Mouse (Mus musculus) left cerebral cortex, postnatal 25 days (tissue): ENCODE results near the gene Gm5737. TPM values are rescaled to one million over a fixed set of nuclear protein-coding genes. Genes with fewer than 3 reads are reported as not detected.

Experiments
- DNase-seq, 2 experiments: peaks; one replicate each; pipeline ENCODE4 v3.0.0; 2022; ENCODE audit warnings: low spot score in 2 of 2, mixed read lengths in 1 of 2
- intact Hi-C: fragments of 180-260 bp; cut with DNase I; formaldehyde crosslinking; loops from one replicate; pipeline ENCODE4 v1.15.1; 2025
- total RNA-seq, 2 experiments: library from RNA; stranded (reverse); gene quantifications; 2 replicates each; pipeline ENCODE4 v1.2.3; 2021

The Gm5737 gene
- total RNA-seq, 2 experiments from 2014 or later, result not detected

GRCm38 (mm10) chr7:120838436-120839160 lies 26.4 kb downstream of the Gm5737 start:
- no peak for DNase-seq
- intact Hi-C loops, result loop anchor here (10.0 kb wide), 1 partner anchor 226 kb away; no protein-coding TSS in a partner anchor

GRCm38 (mm10) chr7:120839786-120840185 lies 27.6 kb downstream of the Gm5737 start:
- intact Hi-C loops, result loop anchor here (5.0 to 10.0 kb wide), 3 partner anchors 43 to 225 kb away; partner anchors contain the start of gene Mettl9

GRCm38 (mm10) chr7:120842345-120843036 lies 30.3 kb downstream of the Gm5737 start, which contains the start of gene Eef2k:
Eef2k (plus strand) TSS chr7:120842831.
- intact Hi-C loops, result loop anchor here (2.0 to 5.0 kb wide), 3 partner anchors 40 to 190 kb away; partner anchors contain the start of genes Mettl9 and Polr3e
- DNase-seq, result peak; percentile 87 to 92

More at GRCm38 (mm10) chr7:120839786-120840185, 27.6 kb downstream of the Gm5737 start:
- DNase-seq, result no peak

- peak; percentile 81 to 91 for DNase-seq
- intact Hi-C loops, result loop anchor here (2.0 to 5.0 kb wide), 3 partner anchors 39 to 189 kb away; partner anchors contain the start of genes Mettl9 and Polr3e
Measured at GRCm38 (mm10) chr7:120843037-120843621, 31.0 kb downstream of the Gm5737 start.

GRCm38 (mm10) chr7:120843852-120844435 lies 31.8 kb downstream of the Gm5737 start:
- intact Hi-C loops, result loop anchor here (2.0 to 5.0 kb wide), 3 partner anchors 38 to 188 kb away; partner anchors contain the start of genes Mettl9 and Polr3e
- DNase-seq, result peak in 1 of 2 experiments; percentile 25

- no peak for DNase-seq
- intact Hi-C loops, result loop anchor here (5.0 kb wide), 2 partner anchors 38 to 188 kb away; partner anchors contain the start of gene Mettl9
Measured at GRCm38 (mm10) chr7:120844689-120845088, 32.5 kb downstream of the Gm5737 start.

- no peak for DNase-seq
- intact Hi-C loops, result no loop called here
Measured at GRCm38 (mm10) chr7:120848831-120849512, 36.8 kb downstream of the Gm5737 start.

- intact Hi-C loops, result no loop called here
- DNase-seq, result no peak
Measured at GRCm38 (mm10) chr7:120850165-120850564, 38.0 kb downstream of the Gm5737 start.

GRCm38 (mm10) chr7:120859854-120860253 lies 47.7 kb downstream of the Gm5737 start:
- intact Hi-C loops, result no loop called here

GRCm38 (mm10) chr7:120860799-120861487 lies 48.8 kb downstream of the Gm5737 start:
- no peak for DNase-seq
- intact Hi-C loops, result no loop called here

More at GRCm38 (mm10) chr7:120859854-120860253, 47.7 kb downstream of the Gm5737 start:
- DNase-seq, result no peak

GRCm38 (mm10) chr7:120861488-120862047 lies 49.4 kb downstream of the Gm5737 start:
- DNase-seq, result no peak
- intact Hi-C loops, result no loop called here

- no peak for DNase-seq
- intact Hi-C loops, result no loop called here
Measured at GRCm38 (mm10) chr7:120862196-120862595, 50.0 kb downstream of the Gm5737 start.

GRCm38 (mm10) chr7:120862626-120863025 lies 50.5 kb downstream of the Gm5737 start:
- DNase-seq, result no peak
- intact Hi-C loops, result no loop called here

- intact Hi-C loops, result no loop called here
- no peak for DNase-seq
Measured at GRCm38 (mm10) chr7:120863476-120863875, 51.3 kb downstream of the Gm5737 start.

GRCm38 (mm10) chr7:120865100-120865499 lies 52.9 kb downstream of the Gm5737 start:
- intact Hi-C loops, result no loop called here
- no peak for DNase-seq

- peak in 1 of 2 experiments; percentile 25 for DNase-seq
- intact Hi-C loops, result no loop called here
Measured at GRCm38 (mm10) chr7:120865832-120866231, 53.7 kb downstream of the Gm5737 start.

- intact Hi-C loops, result no loop called here
- no peak for DNase-seq
Measured at GRCm38 (mm10) chr7:120866684-120867083, 54.5 kb downstream of the Gm5737 start.

- DNase-seq, result no peak
- intact Hi-C loops, result no loop called here
Measured at GRCm38 (mm10) chr7:120867720-120868119, 55.6 kb downstream of the Gm5737 start.
